Mouse (Mus musculus): ENCODE data around the gene Apba3. TPM values are rescaled to one million over a fixed set of nuclear protein-coding genes. Genes with fewer than 3 reads are reported as not detected.

Apba3 gene
- polyA plus RNA-seq, 1 experiment from 2014 or later: 46.2 TPM

- no peak for DNase-seq (ENCODE audit: low spot score)
- Histone ChIP-seq H3K4me1 (replicated peaks) (peaks cover 30% of the 10 kb centered on the region), H3K36me3 (peaks cover 86% of the 10 kb centered on the region), H3K4me3 (no peak overlapping the region), H3K9me3 (no peaks in the 10 kb centered on the region), H3K27ac (no peak overlapping the region), H3K27me3 (ENCODE audit: insufficient read depth, poor library complexity, severe bottlenecking) (no peaks in the 10 kb centered on the region)
- 95% methylated on average over 21 of the region's 21 CpGs for WGBS
Measured at GRCm38 (mm10) chr10:81306837-81307682, 40.3 kb downstream of the Apba3 start.

- Histone ChIP-seq H3K27ac (no peak overlapping the region), H3K9me3 (no peaks in the 10 kb centered on the region), H3K4me3 (no peak overlapping the region), H3K27me3 (ENCODE audit: insufficient read depth, poor library complexity, severe bottlenecking) (no peaks in the 10 kb centered on the region), H3K36me3 (peaks cover 100% of the 10 kb centered on the region), H3K4me1 (replicated peaks) (peaks cover 7% of the 10 kb centered on the region)
- no peak for DNase-seq (ENCODE audit: low spot score)
- WGBS: 88% methylated on average over 5 of the region's 5 CpGs
Measured at GRCm38 (mm10) chr10:81309571-81309970, 42.8 kb downstream of the Apba3 start.

DNA sequence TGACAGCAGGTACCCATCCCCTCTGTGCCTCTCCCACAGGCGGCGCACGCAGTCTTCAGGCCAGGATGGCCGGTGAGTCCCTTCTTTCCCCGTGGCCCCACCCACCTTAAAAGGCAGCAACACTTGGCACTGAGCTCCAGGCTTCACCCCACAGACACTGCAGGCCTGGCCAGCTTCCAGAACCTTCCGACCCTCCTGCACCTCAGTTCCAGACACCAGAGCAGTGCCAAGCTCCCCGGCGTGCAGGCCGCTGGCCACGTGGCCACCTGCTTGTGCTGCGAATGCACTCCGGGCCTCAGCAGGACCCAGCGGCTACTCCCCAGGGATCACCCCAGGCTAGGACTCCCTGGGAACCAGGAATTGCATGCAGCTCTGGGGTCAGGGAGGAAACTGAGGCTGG lies 46.8 kb downstream of the Apba3 start:
- no peak for DNase-seq (ENCODE audit: low spot score)
- Histone ChIP-seq H3K9me3 (no peaks in the 10 kb centered on the region), H3K4me3 (peak overlapping the region; percentile 2; the same call in 1 of the 2 replicates), H3K27me3 (ENCODE audit: insufficient read depth, poor library complexity, severe bottlenecking) (peaks cover 9% of the 10 kb centered on the region; the same call in 1 of the 2 replicates), H3K4me1 (replicated peaks) (peaks cover 25% of the 10 kb centered on the region), H3K36me3 (peaks cover 99% of the 10 kb centered on the region), H3K27ac (no peak overlapping the region)
- WGBS: 95% methylated on average over 13 of the region's 13 CpGs

- H3K27me3 ChIP-seq (ENCODE audit: insufficient read depth, poor library complexity, severe bottlenecking): peaks cover 9% of the 10 kb centered on the region; the same call in 1 of the 2 replicates
- peaks cover 31% of the 10 kb centered on the region for H3K4me1 ChIP-seq (replicated peaks)
- H3K4me3 ChIP-seq: no peak overlapping the region
- H3K9me3 ChIP-seq: no peaks in the 10 kb centered on the region
- no peak overlapping the region for H3K27ac ChIP-seq
- peaks cover 97% of the 10 kb centered on the region for H3K36me3 ChIP-seq
- no peak for DNase-seq (ENCODE audit: low spot score)
- whole genome bisulfite sequencing: 79% methylated on average over 7 of the region's 7 CpGs
Measured at GRCm38 (mm10) chr10:81314201-81314600, 47.4 kb downstream of the Apba3 start.

GRCm38 (mm10) chr10:81315587-81315986 lies 48.8 kb downstream of the Apba3 start:
- H3K27me3 ChIP-seq (ENCODE audit: insufficient read depth, poor library complexity, severe bottlenecking): peaks cover 9% of the 10 kb centered on the region; the same call in 1 of the 2 replicates
- H3K36me3 ChIP-seq: peaks cover 83% of the 10 kb centered on the region
- 92% methylated on average over 16 of the region's 16 CpGs for whole genome bisulfite sequencing
- H3K4me1 ChIP-seq (replicated peaks): peaks cover 40% of the 10 kb centered on the region
- no peak overlapping the region for H3K4me3 ChIP-seq
- no peaks in the 10 kb centered on the region for H3K9me3 ChIP-seq
- no peak for DNase-seq (ENCODE audit: low spot score)
- H3K27ac ChIP-seq: no peak overlapping the region

DNA sequence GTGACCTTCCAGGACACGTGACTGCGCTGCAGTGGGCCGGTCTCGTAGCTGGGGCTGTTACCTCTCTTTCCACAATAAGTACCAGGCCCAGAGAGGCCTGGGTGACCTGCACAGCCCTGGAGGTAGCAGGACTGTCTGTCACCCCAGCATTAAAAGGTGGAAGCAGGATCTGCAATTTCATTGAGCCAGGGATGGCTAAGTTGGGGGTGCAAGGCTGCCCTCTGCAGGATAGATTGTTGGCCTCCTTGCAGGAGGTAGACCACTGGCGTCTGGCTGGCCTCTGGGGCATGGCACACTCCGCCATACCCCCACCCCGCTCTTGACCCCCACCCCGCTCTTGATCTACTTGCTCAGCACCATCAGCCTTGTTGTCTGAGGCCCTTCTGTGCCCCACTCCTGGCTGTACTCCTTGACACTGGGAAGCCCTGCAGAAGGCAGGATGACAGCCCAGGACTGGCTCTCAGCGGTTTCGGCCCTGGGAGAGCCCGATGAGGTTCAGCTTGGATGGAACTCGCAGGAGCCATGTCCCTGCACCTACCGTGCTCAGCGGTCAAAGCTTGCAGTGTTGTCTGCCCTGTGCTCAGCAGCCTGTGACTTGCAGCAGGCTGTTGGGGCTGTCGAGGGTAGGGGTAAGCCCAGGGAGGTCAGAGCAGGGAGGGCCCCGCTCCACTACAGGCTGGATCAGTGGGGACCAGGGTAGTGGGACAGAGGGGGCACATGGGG lies 49.7 kb downstream of the Apba3 start:
- peaks cover 9% of the 10 kb centered on the region; the same call in 1 of the 2 replicates for H3K27me3 ChIP-seq (ENCODE audit: insufficient read depth, poor library complexity, severe bottlenecking)
- H3K36me3 ChIP-seq: peaks cover 74% of the 10 kb centered on the region
- H3K27ac ChIP-seq: peak overlapping the region; percentile 72
- H3K4me3 ChIP-seq: peak overlapping the region; percentile 38
- 40% methylated on average over 16 of the region's 16 CpGs for WGBS
- H3K9me3 ChIP-seq: no peaks in the 10 kb centered on the region
- DNase-seq (ENCODE audit: low spot score): no peak
- peaks cover 41% of the 10 kb centered on the region for H3K4me1 ChIP-seq (replicated peaks)

DNA sequence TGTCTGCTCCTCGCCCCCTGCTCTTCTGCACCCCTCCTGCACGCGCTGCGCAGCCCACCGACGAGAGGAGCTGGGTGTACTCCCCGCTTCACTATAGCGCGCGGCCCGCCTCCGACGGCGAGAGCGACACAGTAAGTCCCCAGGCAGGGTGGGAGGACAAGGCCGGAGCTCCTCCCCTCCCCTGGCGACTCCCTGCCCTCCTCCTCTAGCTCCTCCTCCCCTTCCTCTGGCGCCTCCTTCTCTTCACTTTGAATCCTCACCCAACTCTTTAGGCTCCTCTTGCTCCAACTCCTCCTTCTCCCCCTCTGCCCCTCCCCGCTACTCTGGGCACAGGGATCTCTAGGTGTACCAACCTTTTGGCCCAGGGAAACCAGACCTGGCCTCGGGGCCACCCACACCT lies 50.5 kb downstream of the Apba3 start:
- Histone ChIP-seq H3K27ac (peak overlapping the region; percentile 72), H3K36me3 (peaks cover 67% of the 10 kb centered on the region), H3K4me1 (replicated peaks) (peaks cover 49% of the 10 kb centered on the region), H3K9me3 (no peaks in the 10 kb centered on the region), H3K4me3 (peak overlapping the region; percentile 38), H3K27me3 (ENCODE audit: insufficient read depth, poor library complexity, severe bottlenecking) (peaks cover 9% of the 10 kb centered on the region; the same call in 1 of the 2 replicates)
- 9% methylated on average over 20 of the region's 20 CpGs for WGBS
- DNase-seq (ENCODE audit: low spot score): no peak

- Histone ChIP-seq H3K36me3 (peaks cover 67% of the 10 kb centered on the region), H3K27ac (peak overlapping the region; percentile 96), H3K27me3 (ENCODE audit: insufficient read depth, poor library complexity, severe bottlenecking) (peaks cover 9% of the 10 kb centered on the region; the same call in 1 of the 2 replicates), H3K4me3 (peak overlapping the region; percentile 80; the same call in 1 of the 2 replicates), H3K9me3 (no peaks in the 10 kb centered on the region), H3K4me1 (replicated peaks) (peaks cover 55% of the 10 kb centered on the region)
- no peak for DNase-seq (ENCODE audit: low spot score)
- WGBS: 92% methylated on average over 13 of the region's 13 CpGs
Measured at GRCm38 (mm10) chr10:81318589-81319329, 52.0 kb downstream of the Apba3 start.

- H3K27ac ChIP-seq: peak overlapping the region; percentile 96
- H3K36me3 ChIP-seq: peaks cover 67% of the 10 kb centered on the region
- no peaks in the 10 kb centered on the region for H3K9me3 ChIP-seq
- 39% methylated on average over 8 of the region's 8 CpGs for WGBS
- H3K27me3 ChIP-seq (ENCODE audit: insufficient read depth, poor library complexity, severe bottlenecking): peaks cover 9% of the 10 kb centered on the region; the same call in 1 of the 2 replicates
- no peak for DNase-seq (ENCODE audit: low spot score)
- peaks cover 59% of the 10 kb centered on the region for H3K4me1 ChIP-seq (replicated peaks)
- H3K4me3 ChIP-seq: peak overlapping the region; percentile 80
Measured at GRCm38 (mm10) chr10:81319330-81319699, 52.6 kb downstream of the Apba3 start.

DNA sequence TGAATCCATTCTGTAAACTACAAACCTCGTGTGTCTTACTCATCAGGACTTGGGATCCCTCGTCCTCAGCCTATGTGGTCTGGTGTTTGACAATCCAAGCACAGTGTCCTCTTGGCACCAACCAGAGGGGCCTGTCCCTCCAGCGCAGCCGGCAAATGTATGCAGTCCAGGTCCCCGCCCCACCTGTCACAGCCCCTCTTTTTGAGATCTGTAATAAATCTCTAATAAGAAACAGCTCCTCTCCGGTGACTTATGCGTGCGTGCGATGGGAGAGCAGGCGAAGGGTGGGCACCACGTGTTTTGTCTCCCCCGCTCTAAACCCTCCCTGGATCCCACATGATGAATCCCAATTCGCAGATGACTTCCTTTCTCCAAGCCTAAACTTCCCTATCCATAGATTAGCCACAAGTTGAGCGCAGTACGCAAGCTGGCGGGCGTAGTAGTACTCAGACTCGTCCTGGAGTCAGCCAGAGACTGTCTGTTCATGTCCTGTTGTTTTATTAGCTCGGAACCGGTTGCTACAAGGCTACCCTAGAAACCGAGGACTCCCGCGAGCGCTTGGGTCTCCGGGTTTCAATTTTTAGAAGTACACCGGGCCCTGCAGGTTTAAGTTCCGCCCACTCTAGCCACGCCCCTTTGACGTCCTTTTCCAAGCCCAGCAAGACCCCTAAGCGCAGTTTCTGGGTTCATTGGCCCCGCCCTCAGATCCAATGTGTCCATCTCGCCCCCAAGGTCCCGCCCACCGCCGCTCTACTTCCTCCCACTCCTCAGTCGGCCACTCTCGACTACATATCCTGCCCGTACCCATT lies 53.2 kb downstream of the Apba3 start:
- Histone ChIP-seq H3K36me3 (peaks cover 67% of the 10 kb centered on the region), H3K9me3 (no peaks in the 10 kb centered on the region), H3K4me1 (replicated peaks) (peaks cover 59% of the 10 kb centered on the region), H3K27me3 (ENCODE audit: insufficient read depth, poor library complexity, severe bottlenecking) (peaks cover 9% of the 10 kb centered on the region; the same call in 1 of the 2 replicates), H3K4me3 (peak overlapping the region; percentile 80), H3K27ac (peak overlapping the region; percentile 96)
- 2% methylated on average over 38 of the region's 38 CpGs for whole genome bisulfite sequencing
- peak; percentile 98 for DNase-seq (ENCODE audit: low spot score)

DNA sequence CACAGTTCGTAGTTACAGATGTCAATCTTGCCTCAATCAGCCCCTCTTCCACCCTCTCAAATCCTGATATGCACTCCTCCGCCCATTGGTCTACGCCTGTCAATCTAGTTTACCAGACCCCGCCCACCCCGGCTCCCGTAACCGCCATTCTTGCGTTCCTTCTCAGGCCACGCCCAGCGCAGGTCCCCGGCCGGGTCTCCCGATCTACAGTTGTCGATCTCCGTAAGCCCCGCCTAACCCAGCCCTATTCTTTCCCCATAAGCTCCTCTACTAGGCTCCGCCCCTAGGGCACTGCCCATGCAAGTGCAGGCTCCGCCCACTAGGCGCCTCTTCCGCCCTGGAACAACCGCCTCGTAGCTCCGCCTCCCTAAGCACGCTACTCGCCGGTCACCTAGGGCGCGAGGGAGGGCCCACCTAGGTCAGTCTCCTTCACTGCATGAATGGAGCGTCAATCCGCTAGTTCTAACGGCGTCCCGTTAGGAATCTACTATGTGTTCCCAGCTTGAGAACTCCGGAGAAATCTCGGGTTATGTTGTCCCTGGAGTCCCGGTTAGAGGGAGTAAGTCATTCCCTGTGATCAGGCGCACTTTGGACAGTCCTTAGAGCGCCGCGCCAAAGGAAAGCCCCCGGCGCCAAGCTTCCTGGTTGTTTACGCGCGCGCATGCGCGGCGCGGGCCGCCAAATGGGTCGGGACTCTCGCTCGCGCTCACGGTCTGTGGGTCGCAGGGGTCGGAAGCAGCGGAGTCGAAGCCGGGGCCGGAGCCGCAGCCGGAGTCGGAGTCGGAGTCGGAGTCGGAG lies 54.0 kb downstream of the Apba3 start, which contains the start of gene Cactin:
TSS of gene Cactin (plus strand) at position 554 of the 798 bp plus-strand sequence.
- Histone ChIP-seq H3K4me1 (replicated peaks) (peaks cover 60% of the 10 kb centered on the region), H3K4me3 (peak within 1 kb of the TSS; percentile 80), H3K27me3 (ENCODE audit: insufficient read depth, poor library complexity, severe bottlenecking) (peaks cover 9% of the 10 kb centered on the region; the same call in 1 of the 2 replicates), H3K9me3 (no peaks in the 10 kb centered on the region), H3K27ac (peak within 1 kb of the TSS; percentile 96), H3K36me3 (peaks cover 67% of the 10 kb centered on the region)
- peak; percentile 99 for DNase-seq (ENCODE audit: low spot score)
- under 1% methylated on average over 68 of the region's 68 CpGs for WGBS

All from hindbrain, embryonic 10.5 days (tissue).